Mouse (Mus musculus) lung, postnatal 0 days (tissue): ENCODE results near the gene Dnah7c. TPM values are rescaled to one million over a fixed set of nuclear protein-coding genes. Genes with fewer than 3 reads are reported as not detected.
A peak's percentile ranks its signal among the peaks of the same experiment; 100 is the strongest.
"Not testable (repeated sequence)": the region's sequence is repeated elsewhere in the genome, so short reads cannot be mapped to it uniquely, and the experiment has no call there.

Experiments
- ATAC-seq: fragments of 200-750 bp; cut with Nextera tagmentation; 2 replicates; pipeline ENCODE4 v1.8.0; 2017; ENCODE audit warnings: moderate library complexity
- DNase-seq: peaks from one replicate; pipeline ENCODE4 v3.0.0-alpha.2; 2016; ENCODE audit warnings: low spot score
- H3K27ac ChIP-seq: fragments of 300-500 bp; sonication (generic); 2 replicates; pipeline ENCODE4 v1.5.1; 2014; ENCODE audit warnings: antibody characterized with exemption, mild to moderate bottlenecking, low read length, mixed read lengths
- H3K27me3 ChIP-seq: fragments of 300-500 bp; sonication (generic); replicated peaks from 2 replicates; pipeline ENCODE4 v1.6.1; 2014; ENCODE audit warnings: low read length, mixed read lengths; ENCODE audit not compliant: insufficient read depth
- H3K36me3 ChIP-seq: fragments of 300-500 bp; sonication (generic); 2 replicates; pipeline ENCODE4 v1.6.1; 2014; ENCODE audit warnings: low read length, mixed read lengths; ENCODE audit not compliant: insufficient read depth
- H3K4me1 ChIP-seq: fragments of 300-500 bp; sonication (generic); 2 replicates; pipeline ENCODE4 v1.6.1; 2014; ENCODE audit warnings: antibody characterized with exemption, low read depth, low read length, mixed read lengths; ENCODE audit not compliant: insufficient read depth
- H3K4me2 ChIP-seq: fragments of 300-500 bp; sonication (generic); replicated peaks from 2 replicates; pipeline ENCODE4 v1.6.1; 2014; ENCODE audit warnings: low read depth, mild to moderate bottlenecking, low read length, moderate library complexity, mixed read lengths
- H3K4me3 ChIP-seq: fragments of 300-500 bp; sonication (generic); 2 replicates; pipeline ENCODE4 v1.5.1; 2014; ENCODE audit warnings: low read depth, low read length
- H3K9ac ChIP-seq: fragments of 300-500 bp; sonication (generic); replicated peaks from 2 replicates; pipeline ENCODE4 v1.6.1; 2014; ENCODE audit warnings: low read depth, mild to moderate bottlenecking
- H3K9me3 ChIP-seq: fragments of 300-500 bp; sonication (generic); 2 replicates; pipeline ENCODE4 v1.6.1; 2016; ENCODE audit warnings: low read length, mixed read lengths
- CTCF ChIP-seq: IDR thresholded peaks from 2 replicates; pipeline ENCODE4 v1.5.1; 2016; ENCODE audit warnings: antibody characterized with exemption, mild to moderate bottlenecking
- EP300 ChIP-seq: IDR thresholded peaks from 2 replicates; pipeline ENCODE4 v1.6.1; 2016; ENCODE audit warnings: antibody characterized with exemption, mild to moderate bottlenecking, control low read depth
- WGBS: fragments of 180-500 bp; shearing (Covaris S2); extraction: QIAGEN DNeasy Blood & Tissue Kit; methylation state at CpG from one replicate; pipeline ENCODE4 v1.1.7; 2014; 5-methylcytosine and 5-hydroxymethylcytosine counted together
- polyA plus RNA-seq: library from polyadenylated mRNA; unstranded; fragments of >200 nt; fragmentation: Nextera tagmentation; extraction: Ambion mirVana; gene quantifications from 2 replicates; pipeline ENCODE4 v1.2.1, GENCODE M21; 2015

Gene Dnah7c
- polyA plus RNA-seq, 1 experiment from 2014 or later, result 0.23 TPM

GRCm38 (mm10) chr1:46734455-46734854 lies 309.1 kb downstream of the Dnah7c start:
- H3K27ac ChIP-seq, ATAC-seq, H3K36me3 ChIP-seq, H3K27me3 ChIP-seq, H3K9ac ChIP-seq, H3K4me1 ChIP-seq, H3K4me3 ChIP-seq, H3K4me2 ChIP-seq, H3K9me3 ChIP-seq, DNase-seq: not testable (repeated sequence)
- WGBS, result 87% methylated on average over 2 of the region's 2 CpGs

GRCm38 (mm10) chr1:46764600-46764999 lies 339.2 kb downstream of the Dnah7c start:
- WGBS, result 37% methylated on average over 3 of the region's 3 CpGs
- H3K9me3 ChIP-seq, DNase-seq, H3K27ac ChIP-seq, H3K27me3 ChIP-seq, H3K4me2 ChIP-seq, H3K9ac ChIP-seq, H3K4me1 ChIP-seq, ATAC-seq, H3K4me3 ChIP-seq, H3K36me3 ChIP-seq: not testable (repeated sequence)

GRCm38 (mm10) chr1:46769318-46769717 lies 343.9 kb downstream of the Dnah7c start:
- H3K27me3 ChIP-seq, H3K4me3 ChIP-seq, H3K9ac ChIP-seq, H3K4me2 ChIP-seq, H3K36me3 ChIP-seq, ATAC-seq, H3K27ac ChIP-seq, H3K9me3 ChIP-seq, DNase-seq, H3K4me1 ChIP-seq: not testable (repeated sequence)
- peak; percentile 34 for TF ChIP-seq CTCF

GRCm38 (mm10) chr1:46770077-46770695 lies 344.8 kb downstream of the Dnah7c start:
- not testable (repeated sequence) for DNase-seq, H3K36me3 ChIP-seq, H3K4me3 ChIP-seq, H3K27me3 ChIP-seq, H3K9me3 ChIP-seq, H3K4me2 ChIP-seq, H3K4me1 ChIP-seq, ATAC-seq, H3K9ac ChIP-seq, H3K27ac ChIP-seq
- WGBS, result 78% methylated on average over 7 of the region's 7 CpGs

- not testable (repeated sequence) for H3K27ac ChIP-seq, H3K36me3 ChIP-seq, H3K9ac ChIP-seq, H3K4me2 ChIP-seq, H3K4me1 ChIP-seq, H3K9me3 ChIP-seq, ATAC-seq, H3K27me3 ChIP-seq, H3K4me3 ChIP-seq, DNase-seq
- WGBS, result 55% methylated on average over 4 of the region's 4 CpGs
These were observed 356.8 kb downstream of the Dnah7c start for GRCm38 (mm10) chr1:46782227-46782626.

GRCm38 (mm10) chr1:46805074-46805473 lies 379.7 kb downstream of the Dnah7c start:
- H3K4me1 ChIP-seq, result no peaks in the 10 kb centered on the region
- H3K27me3 ChIP-seq, result no peaks in the 10 kb centered on the region
- no peak overlapping the region for H3K4me2 ChIP-seq
- DNase-seq (peak; percentile 52), ATAC-seq (peak; percentile 84)
- TF ChIP-seq EP300 (no peak), CTCF (no peak)
- no peak overlapping the region for H3K4me3 ChIP-seq
- no peaks in the 10 kb centered on the region for H3K36me3 ChIP-seq
- no peak overlapping the region for H3K27ac ChIP-seq
- H3K9me3 ChIP-seq, result no peaks in the 10 kb centered on the region
- 53% methylated on average over 1 of the region's 1 CpGs for WGBS
- no peak overlapping the region for H3K9ac ChIP-seq

GRCm38 (mm10) chr1:46808630-46809029 lies 383.2 kb downstream of the Dnah7c start:
- H3K9me3 ChIP-seq, ATAC-seq, DNase-seq, H3K27ac ChIP-seq, H3K4me1 ChIP-seq, H3K9ac ChIP-seq, H3K36me3 ChIP-seq, H3K27me3 ChIP-seq, H3K4me3 ChIP-seq, H3K4me2 ChIP-seq: not testable (repeated sequence)
- 81% methylated on average over 4 of the region's 4 CpGs for WGBS
